Mouse (Mus musculus): ENCODE data around the gene Smim14.
"Not testable (repeated sequence)": the region's sequence is repeated elsewhere in the genome, so short reads cannot be mapped to it uniquely, and the experiment has no call there.

Smim14 gene

DNA sequence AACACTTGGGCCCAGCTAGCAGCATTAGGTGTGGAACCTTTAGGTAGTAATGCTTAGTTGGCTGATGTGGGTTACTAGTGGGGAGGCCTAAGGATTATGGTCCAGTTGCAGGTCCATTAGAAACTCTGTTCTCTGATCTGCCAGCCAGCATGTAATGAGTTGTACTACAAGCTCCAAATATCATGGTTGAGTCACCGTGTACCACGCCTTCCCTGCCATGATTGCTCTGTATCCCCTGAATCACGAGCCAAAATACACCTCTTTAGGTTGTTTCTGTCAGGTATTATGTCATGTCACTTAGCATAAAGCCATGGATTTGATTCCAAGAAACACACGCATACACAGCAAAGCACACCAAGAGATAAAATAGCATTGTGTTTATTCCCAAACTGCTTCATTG lies 12.2 kb downstream of the Smim14 start:
- in situ Hi-C loops (cut with MboI), result loop anchor here (5.0 kb wide), 1 partner anchor 33 kb away; the partner anchor contains the start of gene Gm43552

DNA sequence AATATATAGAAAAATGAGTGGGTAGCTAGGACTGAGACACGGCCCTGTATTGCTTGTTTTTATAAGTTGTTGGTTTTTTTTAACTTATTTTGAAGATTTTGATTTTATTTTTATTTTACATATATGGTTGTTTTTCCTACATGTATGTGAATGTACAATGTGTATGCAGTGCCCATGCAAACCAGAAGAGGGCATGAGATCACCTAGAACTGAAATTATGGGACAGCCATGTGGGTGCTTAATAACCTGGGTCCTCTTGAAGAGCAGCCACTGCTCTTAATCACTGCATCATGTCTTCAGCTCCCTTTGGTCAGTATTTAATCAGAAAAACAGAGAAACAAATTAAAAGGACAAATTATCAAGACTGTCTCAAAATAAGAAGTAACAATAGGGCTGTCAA lies 15.2 kb downstream of the Smim14 start:
- in situ Hi-C loops (cut with MboI), result no loop called here

DNA sequence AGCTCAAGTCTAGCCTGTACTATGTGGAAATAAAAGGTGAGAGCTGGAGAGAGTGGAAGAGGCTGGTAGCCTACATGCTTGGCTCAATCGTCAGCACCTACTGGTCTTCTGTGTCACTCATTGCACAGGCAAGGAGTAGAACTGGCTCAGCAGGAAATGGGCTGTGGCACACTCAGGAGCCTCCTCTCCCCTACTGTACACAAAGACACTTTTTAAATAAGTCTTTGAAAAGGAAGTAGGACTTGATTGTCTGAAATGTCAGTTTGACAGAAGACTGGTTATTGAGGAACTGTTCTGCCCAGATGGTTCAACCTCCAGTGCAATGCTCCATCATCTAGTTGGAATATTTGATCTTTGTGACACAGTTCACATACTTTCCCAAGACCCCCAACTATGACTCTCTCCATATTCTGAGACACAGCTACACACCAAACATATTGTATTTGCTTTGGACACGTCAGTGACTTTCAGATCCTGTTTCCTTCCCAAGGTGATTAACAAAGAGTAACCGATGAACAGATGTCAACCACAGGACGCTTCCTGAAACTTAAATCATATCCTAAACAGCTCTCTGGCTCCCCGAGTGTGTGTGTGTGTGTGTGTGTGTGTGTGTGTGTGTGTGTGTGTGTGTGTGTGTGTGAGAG lies 22.2 kb downstream of the Smim14 start:
- in situ Hi-C loops (cut with MboI), result no loop called here

DNA sequence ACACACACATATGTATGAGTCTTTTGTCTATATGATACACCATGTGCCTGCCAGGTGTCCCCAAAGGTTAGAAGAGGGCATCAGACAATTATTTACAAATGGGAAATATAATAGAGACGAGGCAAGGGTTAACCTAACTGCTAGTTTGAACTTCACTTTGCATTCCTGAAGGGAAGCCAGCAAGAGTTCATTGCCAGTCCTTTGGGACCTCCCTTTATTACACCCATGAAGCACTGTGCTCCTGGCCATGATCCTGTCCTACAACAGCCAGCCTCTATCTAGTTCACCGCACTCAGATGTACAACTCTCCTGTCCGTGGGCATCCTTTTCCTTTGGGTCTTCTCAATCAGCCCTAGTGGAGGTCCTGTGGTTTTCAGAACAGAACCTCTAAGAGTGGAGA lies 23.5 kb downstream of the Smim14 start:
- in situ Hi-C loops (cut with MboI), result no loop called here

DNA sequence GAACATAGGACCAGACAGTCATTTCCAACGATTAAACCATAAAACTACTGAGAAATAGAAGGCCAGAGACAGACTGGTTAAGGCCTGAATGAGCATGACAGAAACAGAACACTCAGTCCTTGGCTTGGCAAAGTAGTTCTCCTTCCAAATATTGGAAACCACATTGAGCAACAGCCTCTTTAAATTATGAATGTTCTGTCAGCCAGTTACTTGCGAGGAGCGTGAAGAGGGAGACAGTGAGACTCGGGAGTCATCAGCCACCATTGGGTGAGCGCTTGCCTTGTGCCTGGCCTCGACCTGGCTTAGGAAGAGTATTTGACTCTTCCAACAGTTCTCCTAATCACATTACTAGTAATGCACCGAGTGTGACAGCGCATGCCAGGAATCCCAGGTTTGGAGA lies 28.6 kb downstream of the Smim14 start:
- in situ Hi-C loops (cut with MboI), result no loop called here

DNA sequence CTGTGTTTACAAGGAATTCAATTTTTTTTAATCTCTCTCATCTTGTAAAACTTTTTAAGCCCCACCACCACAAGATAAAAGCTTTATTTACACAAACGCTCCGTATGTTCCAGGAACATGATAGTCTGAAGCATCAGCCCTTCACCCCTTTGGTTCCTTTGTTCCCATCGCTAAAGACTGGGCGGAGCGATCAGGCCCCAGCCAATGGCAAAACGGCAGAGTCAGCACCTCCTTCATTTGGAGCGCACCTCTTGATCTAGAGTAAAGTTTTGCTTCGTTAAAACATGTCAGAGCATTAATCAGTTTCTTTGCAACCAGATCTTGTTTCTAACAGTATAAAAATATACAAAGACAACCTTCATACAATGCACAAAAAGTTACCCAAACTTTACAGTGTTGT lies 31.2 kb downstream of the Smim14 start:
- in situ Hi-C loops (cut with MboI), result no loop called here

DNA sequence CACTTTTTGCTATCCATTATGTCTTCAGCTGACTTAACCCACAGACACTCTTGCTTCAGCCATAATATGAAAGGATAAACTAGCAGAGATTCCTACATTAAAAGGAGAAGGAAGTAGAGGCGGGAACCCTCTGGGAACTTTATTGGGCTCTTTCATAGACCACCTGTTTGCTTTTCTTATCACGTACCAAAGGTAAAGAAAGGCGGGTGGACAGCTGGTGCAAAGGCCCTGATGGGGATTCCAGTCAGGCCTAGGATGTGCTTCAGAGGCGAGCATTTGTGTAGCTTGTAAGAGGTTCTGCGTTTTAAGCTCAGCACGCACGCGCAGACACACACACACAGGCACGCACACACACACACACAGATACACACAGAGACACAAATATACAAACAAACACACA lies 35.6 kb downstream of the Smim14 start:
- in situ Hi-C loops (cut with MboI), result no loop called here

DNA sequence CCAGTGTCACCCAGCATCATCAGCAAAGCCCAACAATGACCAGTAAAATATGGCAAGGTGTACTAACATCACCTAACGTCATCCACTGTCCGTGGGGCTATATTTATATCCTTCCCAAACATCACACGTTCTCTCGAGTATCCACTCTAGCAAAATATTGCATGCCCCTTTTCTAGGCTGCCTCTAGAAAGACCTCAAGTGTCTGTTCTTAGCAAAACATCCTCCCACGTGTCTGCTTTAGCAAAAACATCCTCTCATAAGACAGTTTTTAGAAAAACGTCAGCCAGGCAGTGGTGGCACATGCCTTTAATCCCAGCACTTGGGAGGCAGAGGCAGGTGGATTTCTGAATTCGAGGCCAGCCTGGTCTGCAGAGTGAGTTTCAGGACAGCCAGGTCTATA lies 36.8 kb downstream of the Smim14 start:
- in situ Hi-C loops (cut with MboI), result no loop called here

DNA sequence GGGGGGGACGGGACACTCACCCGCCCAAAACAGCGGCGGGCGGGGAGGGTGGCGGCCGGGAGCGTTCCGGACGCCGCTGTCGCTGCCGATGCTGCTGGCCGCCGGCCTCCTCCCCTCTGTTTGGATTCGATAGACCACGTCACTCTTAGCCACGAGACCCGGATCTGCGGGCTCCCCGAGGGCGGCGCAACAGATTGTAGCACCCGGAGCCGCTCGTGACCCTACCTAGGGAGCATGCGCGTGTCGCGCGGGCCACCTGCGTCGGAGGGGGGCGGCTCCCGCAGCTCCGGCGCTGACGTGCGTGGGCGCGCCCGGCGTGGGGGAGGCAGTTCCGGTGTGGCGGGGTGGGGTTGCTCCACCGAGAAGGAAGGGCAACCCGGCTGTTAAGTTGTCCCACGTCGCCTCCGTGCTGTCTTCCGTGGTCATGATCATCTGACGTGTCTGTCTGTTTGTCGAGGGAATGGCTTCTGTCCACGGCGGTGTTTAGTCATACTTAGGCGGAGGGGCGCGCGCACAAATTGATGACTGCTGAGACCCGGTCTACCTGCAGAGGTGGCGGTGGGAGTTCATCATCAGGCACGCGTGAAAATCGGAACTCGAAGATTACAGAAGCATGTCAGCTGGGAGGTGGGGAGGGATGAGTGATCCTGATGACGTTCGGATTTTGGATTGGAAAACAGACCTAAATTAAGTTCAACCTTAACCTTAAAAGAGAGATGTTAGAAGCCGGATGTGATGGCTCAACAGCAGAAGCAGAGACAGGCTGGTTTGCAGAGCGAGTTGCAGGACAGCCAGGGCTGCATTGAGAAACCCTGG lies 44.1 kb downstream of the Smim14 start, which contains the start of gene Gm43552:
Gene Gm43552, minus strand, starts transcription at position 118 of the 816 bp plus-strand sequence.
- in situ Hi-C loops (cut with MboI), result loop anchor here (5.0 kb wide), 1 partner anchor 34 kb away; no protein-coding TSS in a partner anchor

DNA sequence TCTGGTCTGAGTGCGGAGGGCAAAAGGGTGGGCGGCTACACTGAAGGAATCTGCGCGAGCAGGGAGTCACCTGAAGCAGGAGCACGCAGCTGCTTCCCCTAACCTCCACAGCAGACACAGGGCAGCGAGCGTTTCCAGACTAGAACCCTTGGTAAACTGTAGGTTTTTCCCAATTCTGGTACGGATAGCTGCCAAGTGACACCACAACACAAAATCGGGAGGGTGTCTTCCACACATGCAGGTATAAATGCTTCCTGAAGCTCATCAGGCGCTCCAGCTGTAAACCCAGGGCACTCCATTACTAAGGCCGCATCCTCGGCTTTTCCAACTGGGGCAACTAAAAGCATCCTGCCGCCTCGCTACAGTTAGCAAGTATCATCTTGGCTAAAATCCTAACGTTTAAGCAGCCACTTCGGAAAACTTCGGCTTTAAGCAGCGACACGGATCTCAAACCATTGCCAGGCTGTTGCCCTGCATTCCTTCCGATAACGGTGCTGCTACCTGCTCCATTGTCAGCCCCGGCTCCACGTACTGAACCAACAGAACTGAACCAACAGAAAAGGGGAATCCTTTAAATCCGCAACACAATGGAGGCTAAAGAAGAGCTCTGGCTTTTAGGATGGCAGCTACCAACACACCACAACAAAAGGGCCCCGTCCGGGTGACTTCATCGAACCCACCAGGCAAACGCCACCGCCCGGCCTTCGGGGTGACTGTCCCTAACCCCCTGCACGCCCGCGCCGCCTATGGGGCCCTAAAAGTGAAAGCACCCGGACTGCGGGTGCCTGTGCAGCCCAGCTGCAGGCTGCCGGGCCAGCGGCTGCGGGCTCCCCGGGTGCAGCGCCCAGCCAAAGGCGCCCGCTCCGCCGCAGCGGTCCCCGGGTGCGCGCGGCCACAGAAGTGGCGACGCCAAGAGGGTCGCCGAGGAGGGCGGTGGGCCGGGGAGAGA lies 44.9 kb downstream of the Smim14 start:
- in situ Hi-C loops (cut with MboI), result loop anchor here (5.0 kb wide), 1 partner anchor 35 kb away; no protein-coding TSS in a partner anchor

DNA sequence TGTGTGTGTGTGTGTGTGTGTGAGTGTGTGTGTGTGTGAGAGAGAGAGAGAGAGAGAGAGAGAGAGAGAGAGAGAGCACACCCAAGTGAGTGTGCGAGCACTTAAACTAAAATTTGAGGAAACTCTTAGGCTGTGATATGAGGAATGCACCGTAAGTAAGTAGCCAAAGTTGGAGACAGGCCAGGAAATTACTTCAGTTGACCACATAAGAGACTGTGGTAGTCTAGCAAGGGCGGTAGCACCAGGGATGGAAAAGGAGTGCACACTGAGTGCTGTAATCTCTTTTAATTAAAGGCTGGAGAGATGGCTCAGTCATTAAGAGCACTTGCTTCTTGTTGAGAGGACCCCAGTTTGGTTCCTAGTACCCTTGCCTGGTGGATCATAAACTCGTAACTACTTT lies 47.2 kb downstream of the Smim14 start:
- in situ Hi-C loops (cut with MboI), result loop anchor here (5.0 kb wide), 1 partner anchor 37 kb away; no protein-coding TSS in a partner anchor

DNA sequence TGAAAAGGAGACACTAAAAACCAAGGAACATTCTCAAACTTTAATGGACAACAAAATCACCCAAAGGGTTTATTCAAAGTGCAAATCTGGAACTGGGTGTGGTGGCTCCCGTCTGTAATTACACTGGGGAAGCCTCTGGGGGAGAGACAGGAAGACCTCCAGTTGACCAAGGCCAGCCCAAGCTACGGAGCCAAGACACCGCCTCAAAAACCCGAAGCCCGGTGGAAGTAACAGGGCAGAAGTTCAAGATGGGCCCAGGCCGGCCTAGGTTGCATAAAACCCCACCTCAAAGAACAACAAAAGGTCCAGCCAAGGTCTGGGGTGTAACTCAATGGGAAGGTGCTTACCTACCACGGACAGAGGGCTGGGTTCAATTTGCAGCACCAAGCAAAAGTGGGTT lies 48.3 kb downstream of the Smim14 start:
- in situ Hi-C loops (cut with MboI), result no loop called here

DNA sequence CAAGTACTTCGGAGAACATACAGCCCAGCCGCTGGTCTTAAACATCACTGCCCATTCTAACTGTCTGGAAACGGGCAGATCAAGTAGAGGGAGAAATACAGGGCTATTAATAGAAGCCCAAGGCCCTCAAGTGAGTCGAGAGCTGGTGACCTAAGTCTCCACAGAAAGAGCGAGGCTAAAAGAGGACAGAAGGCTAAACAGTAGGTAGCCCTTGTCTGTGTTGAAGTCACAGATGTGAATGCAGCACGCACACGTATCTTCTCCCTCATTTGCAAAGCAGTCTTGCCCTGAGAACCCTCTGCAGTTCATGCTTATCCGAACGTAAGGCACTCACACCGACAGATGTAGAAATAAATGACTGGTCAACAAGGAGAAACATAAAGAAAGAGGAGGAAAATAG lies 49.6 kb downstream of the Smim14 start:
- in situ Hi-C loops (cut with MboI), result no loop called here

DNA sequence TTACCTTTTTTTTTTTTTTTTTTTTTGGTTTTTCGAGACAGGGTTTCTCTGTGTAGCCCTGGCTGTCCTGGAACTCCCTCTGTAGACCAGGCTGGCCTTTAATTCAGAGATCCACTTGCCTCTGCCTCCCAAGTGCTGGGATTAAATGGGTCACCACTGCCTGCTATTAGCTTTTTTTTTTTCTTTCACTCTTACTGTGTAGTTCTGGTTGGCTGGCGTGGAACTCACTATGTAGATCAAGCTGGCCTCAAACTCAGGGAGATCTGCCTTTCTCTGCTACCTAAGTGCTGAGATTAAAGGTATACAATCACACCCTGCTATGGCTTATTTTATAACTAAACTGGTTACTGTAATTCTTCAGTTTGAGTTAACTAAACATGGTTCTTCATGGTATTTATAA lies 50.5 kb downstream of the Smim14 start:
- in situ Hi-C loops (cut with MboI), result no loop called here

DNA sequence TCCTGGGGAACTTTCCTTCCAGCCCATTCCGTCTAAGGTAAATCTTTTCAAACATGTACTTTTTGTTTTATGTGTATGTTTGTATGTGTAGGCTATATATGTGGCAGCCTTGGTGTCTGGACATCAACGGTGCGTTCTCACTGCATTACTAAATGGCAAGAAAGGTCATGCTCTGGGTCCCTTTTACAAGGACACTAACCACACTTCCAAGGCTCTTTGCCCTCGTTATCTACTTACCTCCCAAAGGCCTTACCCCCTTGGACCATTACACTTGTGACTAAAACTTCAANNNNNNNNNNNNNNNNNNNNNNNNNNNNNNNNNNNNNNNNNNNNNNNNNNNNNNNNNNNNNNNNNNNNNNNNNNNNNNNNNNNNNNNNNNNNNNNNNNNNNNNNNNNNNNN lies 54.0 kb downstream of the Smim14 start:
- in situ Hi-C loops (cut with MboI), result no loop called here

DNA sequence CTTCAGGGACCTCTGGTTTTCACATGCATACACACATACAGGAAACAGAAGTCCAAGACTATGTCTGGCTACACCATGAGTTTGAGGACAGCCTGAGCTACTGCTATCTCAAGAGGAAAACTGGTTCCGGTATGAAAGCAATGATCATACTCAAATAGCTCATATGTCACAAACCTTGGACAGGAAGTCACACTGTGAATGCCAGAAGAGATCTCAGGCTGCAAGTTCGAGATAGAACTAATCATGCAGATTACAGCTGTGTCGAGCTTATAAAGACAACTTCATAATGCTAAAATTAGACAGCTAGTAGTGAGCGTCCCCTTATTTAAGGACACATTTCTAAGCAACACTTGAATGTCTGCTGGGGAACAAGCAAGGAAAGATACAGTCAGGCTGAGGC lies 56.5 kb downstream of the Smim14 start:
- in situ Hi-C loops (cut with MboI), result no loop called here

DNA sequence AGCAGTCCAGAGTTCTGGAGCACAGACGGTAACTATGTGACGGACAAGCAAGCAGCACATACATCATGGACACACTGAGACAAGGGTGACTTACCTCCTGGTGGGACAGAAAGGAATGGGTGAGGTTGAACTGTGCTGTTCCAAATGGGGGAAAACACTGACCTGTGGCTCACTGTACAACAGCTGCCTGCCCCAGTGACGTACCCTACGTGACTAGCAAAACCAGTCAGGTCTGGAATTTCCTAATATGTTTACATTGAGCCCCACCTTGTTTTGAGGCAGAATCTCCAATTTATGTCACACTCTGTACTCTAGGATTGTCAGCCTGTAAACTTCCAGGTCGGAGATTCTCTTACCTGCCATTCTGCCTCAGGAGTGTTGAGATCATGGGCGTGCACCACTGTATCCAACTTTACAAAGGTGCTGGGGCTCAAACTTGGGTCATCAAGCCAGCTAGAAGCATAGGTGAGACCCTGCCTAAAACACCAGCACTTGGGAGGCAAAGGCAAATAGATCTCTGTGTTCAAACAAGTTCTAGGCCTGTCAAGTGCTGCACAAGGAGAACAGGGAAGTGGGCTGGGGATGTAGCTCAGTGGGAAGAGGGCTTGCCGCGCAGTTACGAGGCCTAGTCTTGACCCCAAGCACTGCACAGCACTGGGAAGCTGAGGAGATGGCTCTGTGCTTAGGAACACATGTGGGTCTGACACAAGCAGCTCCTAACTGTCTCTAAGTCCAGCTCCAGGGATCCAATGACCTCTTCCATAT lies 57.1 kb downstream of the Smim14 start:
- in situ Hi-C loops (cut with MboI), result no loop called here

DNA sequence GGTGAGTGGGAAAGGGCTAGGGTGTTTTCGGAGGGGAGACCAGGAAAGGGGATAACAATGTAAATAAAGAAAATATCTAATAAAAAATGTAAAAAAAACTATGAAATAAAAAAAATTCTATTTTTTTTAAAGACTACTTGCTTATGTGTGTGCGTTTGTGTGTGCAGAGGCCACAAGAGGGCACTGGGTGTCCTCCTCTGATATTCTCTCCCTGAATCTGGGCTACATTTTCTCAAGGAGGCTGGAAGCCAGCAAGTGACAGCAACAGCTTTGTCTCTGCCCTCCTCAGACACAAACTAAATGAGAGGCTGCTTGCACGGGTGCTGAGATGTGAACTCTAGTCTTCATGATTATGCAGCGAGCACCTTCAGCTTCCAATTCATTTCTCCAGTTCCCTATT lies 58.8 kb downstream of the Smim14 start:
- in situ Hi-C loops (cut with MboI), result no loop called here

DNA sequence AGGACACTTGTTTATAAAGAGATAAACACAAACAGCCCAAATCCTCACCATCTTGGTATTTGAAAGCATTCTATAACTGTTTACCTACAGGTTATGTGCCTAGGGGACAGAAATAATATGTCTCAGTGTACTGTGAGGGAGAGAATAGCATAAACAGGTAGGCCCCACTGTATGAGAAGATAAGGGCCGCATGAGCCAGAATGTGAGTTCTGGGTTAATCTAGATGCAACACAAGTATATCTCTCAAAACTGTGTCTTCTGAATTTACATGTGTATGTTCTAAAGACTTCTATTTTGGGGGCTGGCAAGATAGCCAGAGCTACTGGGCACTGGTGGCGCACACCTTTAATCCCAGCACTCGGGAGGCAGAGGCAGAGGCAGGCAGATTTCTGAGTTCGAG lies 60.2 kb downstream of the Smim14 start:
- in situ Hi-C loops (cut with MboI), result not testable (repeated sequence)

DNA sequence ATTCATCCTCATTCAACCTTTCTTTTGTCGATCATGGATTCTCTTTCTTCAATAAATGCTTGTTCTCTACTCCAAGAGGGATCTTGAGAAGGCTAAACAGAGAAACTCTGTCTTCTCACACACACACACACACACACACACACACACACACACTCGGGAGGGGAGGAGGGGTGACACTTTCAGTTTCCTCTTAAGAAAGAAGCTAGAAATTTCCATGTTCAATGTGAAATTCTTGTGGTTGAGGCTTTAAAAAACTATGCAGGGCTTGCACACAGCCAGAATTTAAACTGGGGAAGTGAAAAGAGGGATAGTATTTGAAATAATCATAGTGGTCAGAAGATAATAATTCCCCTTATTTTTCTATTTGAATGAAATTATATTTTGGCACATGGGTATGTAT lies 61.2 kb downstream of the Smim14 start:
- in situ Hi-C loops (cut with MboI), result no loop called here

DNA sequence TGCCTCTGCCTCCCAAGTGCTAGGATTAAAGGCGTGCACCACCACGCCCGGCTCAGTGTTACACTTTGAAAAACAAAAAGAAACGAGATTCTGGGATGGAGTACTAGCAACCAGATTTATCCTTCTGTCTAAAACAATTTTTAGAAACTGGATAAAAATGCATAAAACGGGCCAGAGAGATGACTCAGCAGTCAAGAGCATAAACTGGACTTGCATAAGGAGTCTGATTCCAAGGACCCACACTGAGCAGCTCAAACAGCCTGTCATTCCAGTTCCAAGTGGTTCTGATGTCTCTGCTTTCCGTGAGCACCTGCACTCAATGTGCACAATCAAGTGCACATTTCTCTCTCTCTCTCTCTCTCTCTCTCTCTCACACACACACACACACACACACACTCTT lies 67.2 kb downstream of the Smim14 start:
- in situ Hi-C loops (cut with MboI), result no loop called here

Measured in mature B cell (primary cell).